Comparison of ENCODE assay signal across 9 mouse cellular contexts in the genomic region with DNA sequence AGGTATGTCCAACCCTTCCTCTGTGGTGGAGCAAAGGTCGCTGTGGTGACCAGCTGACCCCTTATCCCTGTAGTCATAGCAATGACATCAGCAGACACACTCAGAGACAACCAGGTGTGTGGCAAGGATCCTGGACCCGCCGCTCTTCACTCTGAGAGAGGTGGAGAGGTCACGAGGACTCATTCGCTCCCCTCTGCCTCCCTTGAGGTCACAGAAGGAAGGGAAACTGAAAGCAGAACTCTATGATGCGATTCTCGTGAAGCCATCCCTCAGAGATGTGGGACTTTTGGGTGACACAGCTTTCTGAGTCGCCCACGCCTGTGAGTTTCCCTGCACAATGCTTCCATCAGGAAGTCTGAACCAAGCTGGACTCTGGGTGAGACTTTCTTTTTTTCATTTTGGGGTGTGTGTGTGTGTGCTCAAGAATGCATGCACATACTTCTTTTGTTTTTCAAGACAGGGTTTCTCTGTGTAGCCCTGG. TPM values are rescaled to one million over a fixed set of nuclear protein-coding genes. Genes with fewer than 3 reads are reported as not detected.
DNase-seq lines count a peak whose midpoint lies in the region; ATAC-seq and TF ChIP-seq lines count a peak whose summit lies in the region.
"Had no signal": no experiment of that assay in that cellular context is flagged by ENCODE, and none has a peak within 500 bp of the region (broad histone marks: within the 10 kb centered on the region; RNA-seq: fewer than 3 reads in every experiment).

No protein-coding gene starts in this region.

- peaks cover 34% of the 10 kb centered on the region for H3K4me1 ChIP-seq in heart, postnatal 0 days (ENCODE audit: control insufficient read depth, insufficient read depth)
- H3K4me1 ChIP-seq in lung, postnatal 0 days (ENCODE audit: insufficient read depth, low read depth, low read length): peaks cover 17% of the 10 kb centered on the region
- no peaks in the 10 kb centered on the region for H3K4me1 ChIP-seq in midbrain, embryonic 11.5 days (ENCODE audit: control insufficient read depth, insufficient read depth, low read length)
- H3K4me1 ChIP-seq: neural tube, embryonic 12.5 days had no signal

- no peaks in the 10 kb centered on the region for H3K27me3 ChIP-seq in heart, postnatal 0 days (ENCODE audit: control insufficient read depth, insufficient read depth, low read length)
- no peaks in the 10 kb centered on the region for H3K27me3 ChIP-seq in lung, postnatal 0 days (replicated peaks; ENCODE audit: insufficient read depth, low read length)
- H3K27me3 ChIP-seq in midbrain, embryonic 11.5 days (ENCODE audit: control insufficient read depth, insufficient read depth, low read length): no peaks in the 10 kb centered on the region
- H3K27me3 ChIP-seq: neural tube, embryonic 12.5 days had no signal

- DNase-seq in A20 (ENCODE audit: low read depth, low spot score): peak; percentile 89
- DNase-seq in R1 (ENCODE audit: low read depth, low spot score): peak; percentile 54
- peak; percentile 68 for DNase-seq in heart, postnatal 0 days (ENCODE audit: low spot score)
- DNase-seq in lung, postnatal 0 days (ENCODE audit: low spot score): peak; percentile 77
- DNase-seq in thymus, postnatal 36 days: peak; percentile 14 to 24
- no peak for DNase-seq in midbrain, embryonic 11.5 days (ENCODE audit: low spot score, missing footprints)
- no peak for DNase-seq in left cerebral cortex, postnatal 10 days (ENCODE audit: extremely low spot score in 1 of 2, low spot score in 2 of 2)
- no peak for DNase-seq in cerebellum, adult 18-20 months

- TF ChIP-seq CTCF in heart, postnatal 0 days (IDR thresholded peaks at IDR 0.05; ENCODE audit: low read depth): no peak
- TF ChIP-seq CTCF in lung, postnatal 0 days (IDR thresholded peaks at IDR 0.05): no peak; the same call in 1 of the 2 replicates

- WGBS in heart, postnatal 0 days: 14% methylated on average over 9 of the region's 9 CpGs
- WGBS in lung, postnatal 0 days: 49% methylated on average over 9 of the region's 9 CpGs
- 89% methylated on average over 9 of the region's 9 CpGs for WGBS in midbrain, embryonic 11.5 days

- H3K4me3 ChIP-seq in heart, postnatal 0 days (ENCODE audit: low read depth, low read length): peak overlapping the region; percentile 12; the same call in 1 of the 2 replicates
- no peak overlapping the region for H3K4me3 ChIP-seq in lung, postnatal 0 days (ENCODE audit: low read depth, low read length)
- H3K4me3 ChIP-seq in midbrain, embryonic 11.5 days (ENCODE audit: low read depth, low read length): no peak overlapping the region
- H3K4me3 ChIP-seq: neural tube, embryonic 12.5 days had no signal

- intact Hi-C loops in left cerebral cortex, postnatal 10 days (cut with DNase I): loop anchor here (5.0 kb wide), 1 partner anchor 42 kb away; the partner anchor contains the start of gene Clic4

- H3K4me2 ChIP-seq in heart, postnatal 0 days (ENCODE audit: low read depth, low read length): peak overlapping the region; percentile 43
- peak overlapping the region; percentile 30; the same call in 1 of the 2 replicates for H3K4me2 ChIP-seq in lung, postnatal 0 days (replicated peaks; ENCODE audit: low read depth, low read length)
- H3K4me2 ChIP-seq in midbrain, embryonic 11.5 days: no peak overlapping the region
- H3K4me2 ChIP-seq: neural tube, embryonic 12.5 days had no signal

- TF ChIP-seq EP300 in heart, postnatal 0 days (IDR thresholded peaks at IDR 0.05; ENCODE audit: low read depth): no peak
- TF ChIP-seq EP300 in lung, postnatal 0 days (IDR thresholded peaks at IDR 0.05): 0 out of 2 replicates have a peak, but pooled peaks have one; percentile 16

- peaks cover 10% of the 10 kb centered on the region for H3K36me3 ChIP-seq in heart, postnatal 0 days (replicated peaks; ENCODE audit: control insufficient read depth, insufficient read depth, low read length)
- no peaks in the 10 kb centered on the region for H3K36me3 ChIP-seq in lung, postnatal 0 days (ENCODE audit: insufficient read depth, low read length)
- peaks cover 13% of the 10 kb centered on the region for H3K36me3 ChIP-seq in midbrain, embryonic 11.5 days (ENCODE audit: control insufficient read depth, insufficient read depth, low read length)

- no peak overlapping the region; the same call in 1 of the 2 replicates for H3K9ac ChIP-seq in heart, postnatal 0 days (replicated peaks; ENCODE audit: low read depth, low read length)
- no peak overlapping the region for H3K9ac ChIP-seq in lung, postnatal 0 days (replicated peaks; ENCODE audit: low read depth)
- H3K9ac ChIP-seq in midbrain, embryonic 11.5 days (ENCODE audit: low read length): no peak overlapping the region
- H3K9ac ChIP-seq: neural tube, embryonic 12.5 days had no signal

- peak overlapping the region; percentile 95 for H3K27ac ChIP-seq in heart, postnatal 0 days (ENCODE audit: low read depth)
- peak overlapping the region; percentile 92 for H3K27ac ChIP-seq in lung, postnatal 0 days (ENCODE audit: low read length)
- no peak overlapping the region for H3K27ac ChIP-seq in midbrain, embryonic 11.5 days (ENCODE audit: low read depth, low read length)
- H3K27ac ChIP-seq: neural tube, embryonic 12.5 days had no signal

- no peaks in the 10 kb centered on the region for H3K9me3 ChIP-seq in heart, postnatal 0 days (replicated peaks; ENCODE audit: control insufficient read depth, low read length)
- no peaks in the 10 kb centered on the region for H3K9me3 ChIP-seq in lung, postnatal 0 days (ENCODE audit: low read length)
- no peaks in the 10 kb centered on the region for H3K9me3 ChIP-seq in midbrain, embryonic 11.5 days (ENCODE audit: control insufficient read depth, low read length)
- H3K9me3 ChIP-seq: neural tube, embryonic 12.5 days had no signal

- peak; percentile 17 for ATAC-seq in heart, postnatal 0 days (ENCODE audit: insufficient read depth, low read depth)
- ATAC-seq in lung, postnatal 0 days: peak; percentile 14; the same call in 1 of the 2 replicates
- ATAC-seq in midbrain, embryonic 11.5 days (ENCODE audit: low FRiP score): no peak

RNA-seq across cellular contexts. Expression of gene Srrm1, which starts 39.3 kb away (rescaled TPM):
- total RNA-seq in heart, postnatal 0 days (2014; rRNA removed; ENCODE audit: low replicate concordance): 18.6 and 22.6 TPM in 2 replicates
- polyA plus RNA-seq in heart, postnatal 0 days (2015; fragmentation: Nextera tagmentation; extraction: Ambion mirVana): 85.0 and 99.6 TPM in 2 replicates
- 108 and 116 TPM in 2 replicates for polyA plus RNA-seq in lung, postnatal 0 days (2015; fragmentation: Nextera tagmentation; extraction: Ambion mirVana)
- 225 and 257 TPM in 2 replicates for polyA plus RNA-seq in midbrain, embryonic 11.5 days (2014; fragmentation: Nextera tagmentation; extraction: Ambion mirVana)
- total RNA-seq in left cerebral cortex, postnatal 10 days (2021): 100 to 1,000 TPM; 133 to 134 TPM

RNA-seq across cellular contexts. Expression of gene Clic4, which starts 41.2 kb away (rescaled TPM):
- total RNA-seq in heart, postnatal 0 days (2014; rRNA removed; ENCODE audit: low replicate concordance): 239 and 307 TPM in 2 replicates
- polyA plus RNA-seq in heart, postnatal 0 days (2015; fragmentation: Nextera tagmentation; extraction: Ambion mirVana): 213 and 235 TPM in 2 replicates
- 205 and 211 TPM in 2 replicates for polyA plus RNA-seq in lung, postnatal 0 days (2015; fragmentation: Nextera tagmentation; extraction: Ambion mirVana)
- polyA plus RNA-seq in midbrain, embryonic 11.5 days (2014; fragmentation: Nextera tagmentation; extraction: Ambion mirVana): 168 and 173 TPM in 2 replicates
- 10 to 100 TPM; 27.1 to 27.6 TPM for total RNA-seq in left cerebral cortex, postnatal 10 days (2021)

Comparison
In these comparisons a context has a peak if more than half of its experiments do, and no peak if none do; other contexts are left out.
1. DNase-seq: peak in A20 (single experiment), R1 (single experiment), heart, postnatal 0 days (single experiment), lung, postnatal 0 days (single experiment) and thymus, postnatal 36 days (2 of 2); none in midbrain, embryonic 11.5 days (single experiment), left cerebral cortex, postnatal 10 days (0 of 2) and cerebellum, adult 18-20 months (0 of 2).